Mouse (Mus musculus) myocyte (in vitro differentiated cells): ENCODE measurements around the gene Ldb3. TPM values are rescaled to one million over a fixed set of nuclear protein-coding genes. Genes with fewer than 3 reads are reported as not detected.

Source experiments
- H3K27me3 ChIP-seq: one replicate; pipeline ENCODE4 v1.6.1; 2011; ENCODE audit not compliant: control insufficient read depth, insufficient read depth, insufficient read length
- H3K36me3 ChIP-seq: one replicate; pipeline ENCODE4 v1.6.1; 2011; ENCODE audit not compliant: control insufficient read depth, insufficient read depth
- H3K4me2 ChIP-seq: one replicate; pipeline ENCODE4 v1.6.1; 2011; ENCODE audit warnings: low read depth, control low read depth
- H3K4me3 ChIP-seq: one replicate; pipeline ENCODE4 v1.5.1; 2011; ENCODE audit warnings: mild to moderate bottlenecking, control low read depth, moderate library complexity
- H3K79me2 ChIP-seq: one replicate; pipeline ENCODE4 v1.6.1; 2011; ENCODE audit not compliant: control insufficient read depth, insufficient read depth
- H3ac ChIP-seq: one replicate; pipeline ENCODE4 v1.6.1; 2011; ENCODE audit not compliant: control insufficient read depth, insufficient read length
- CEBPB ChIP-seq: IDR thresholded peaks from 2 replicates; pipeline ENCODE4 v1.6.1; 2011; ENCODE audit warnings: mild to moderate bottlenecking, moderate library complexity; ENCODE audit not compliant: poor library complexity, insufficient read depth, severe bottlenecking
- E2F4 ChIP-seq: IDR thresholded peaks from one replicate; pipeline ENCODE4 v1.6.1; 2011; ENCODE audit warnings: mild to moderate bottlenecking, control low read depth, moderate library complexity; ENCODE audit not compliant: insufficient read depth
- MAX ChIP-seq: IDR thresholded peaks from one replicate; pipeline ENCODE4 v1.6.1; 2011; ENCODE audit warnings: low read depth, mild to moderate bottlenecking, control low read depth
- MYOD1 ChIP-seq, 3 experiments: IDR thresholded peaks; one replicate each; pipeline ENCODE4 v1.6.1; 2011; ENCODE audit warnings: control low read depth in 2 of 3, low read depth in 2 of 3, mild to moderate bottlenecking in 2 of 3, moderate library complexity in 1 of 3; ENCODE audit not compliant: insufficient read length in 2 of 3, control insufficient read depth in 1 of 3
- MYOG ChIP-seq, 3 experiments: IDR thresholded peaks; one replicate each; pipeline ENCODE4 v1.6.1; 2011; ENCODE audit warnings: control low read depth in 2 of 3, low read depth in 2 of 3, mild to moderate bottlenecking in 2 of 3; ENCODE audit not compliant: insufficient read length in 2 of 3, control insufficient read depth in 1 of 3, insufficient read depth in 1 of 3
- POLR2A ChIP-seq: IDR thresholded peaks from one replicate; pipeline ENCODE4 v1.6.1; 2011; ENCODE audit warnings: low read depth, mild to moderate bottlenecking, control low read depth, moderate library complexity; ENCODE audit not compliant: insufficient read length
- POLR2AphosphoS2 ChIP-seq: IDR thresholded peaks from one replicate; pipeline ENCODE4 v1.6.1; 2011; ENCODE audit warnings: low read depth, control low read depth; ENCODE audit not compliant: insufficient read length
- REST ChIP-seq: IDR thresholded peaks from one replicate; pipeline ENCODE4 v1.6.1; 2011; ENCODE audit warnings: mild to moderate bottlenecking, control low read depth, moderate library complexity; ENCODE audit not compliant: insufficient read depth, insufficient read length
- SRF ChIP-seq: IDR thresholded peaks from one replicate; pipeline ENCODE4 v1.6.1; 2011; ENCODE audit warnings: low read depth; ENCODE audit not compliant: control insufficient read depth, insufficient read length
- TCF12 ChIP-seq: IDR thresholded peaks from one replicate; pipeline ENCODE4 v1.6.1; 2011; ENCODE audit warnings: mild to moderate bottlenecking, control low read depth; ENCODE audit not compliant: poor library complexity, insufficient read depth, severe bottlenecking
- TCF3 ChIP-seq: IDR thresholded peaks from one replicate; pipeline ENCODE4 v1.6.1; 2011; ENCODE audit warnings: low read depth, control low read depth; ENCODE audit not compliant: insufficient read length
- USF1 ChIP-seq: IDR thresholded peaks from one replicate; pipeline ENCODE4 v1.6.1; 2011; ENCODE audit warnings: low read depth, mild to moderate bottlenecking, control low read depth, moderate library complexity
- polyA plus RNA-seq: library from polyadenylated mRNA; unstranded; fragments of >200 nt; fragmentation: generic; extraction: Trizol; gene quantifications from one replicate; pipeline ENCODE4 v1.2.1, GENCODE M21; 2012; ENCODE audit warnings: missing spikeins

The Ldb3 gene
- 83.9 TPM for polyA plus RNA-seq

DNA sequence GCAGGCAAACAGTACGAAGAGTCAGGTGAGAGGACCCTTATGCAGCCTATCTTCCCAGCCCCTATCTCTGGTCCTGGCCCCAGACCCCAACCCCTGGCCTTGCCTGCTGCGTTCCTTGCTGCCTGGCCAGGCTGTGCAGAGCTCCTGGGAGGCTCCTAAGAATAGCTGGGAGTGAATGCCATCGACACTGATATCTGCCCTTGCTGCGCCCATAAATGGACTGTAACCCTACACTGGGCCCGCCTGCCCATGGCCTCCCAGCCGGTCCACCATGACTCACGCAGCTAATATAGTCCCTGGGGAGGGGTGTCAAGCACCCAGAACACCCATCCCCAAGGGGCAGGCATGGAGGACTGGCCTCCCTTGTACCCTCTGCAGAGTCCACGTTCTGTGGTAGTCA lies at the start of gene Ldb3:
Gene Ldb3 (minus strand): TSS at position 185 of the 400 bp plus-strand sequence.
- peak within 1 kb of the TSS; percentile 34 for H3K4me3 ChIP-seq
- no peaks in the 10 kb centered on the region for H3K27me3 ChIP-seq
- H3K79me2 ChIP-seq, result peaks cover 16% of the 10 kb centered on the region
- TF ChIP-seq TCF12 (no peak), REST (no peak), MYOD1 (IDR thresholded peaks at IDR 0.05; ENCODE audit: control insufficient read depth in 1 of 3, insufficient read length in 2 of 3, low read depth in 2 of 3) (peak in 1 of 3 experiments; percentile 52), TCF3 (no peak), CEBPB (no peak), MYOG (IDR thresholded peaks at IDR 0.05; ENCODE audit: control insufficient read depth in 1 of 3, insufficient read depth in 1 of 3, insufficient read length in 2 of 3, low read depth in 2 of 3) (peak in 1 of 3 experiments; percentile 68), MAX (no peak), USF1 (no peak), POLR2AphosphoS2 (peak; percentile 86), POLR2A (peak; percentile 92), SRF (peak; percentile 98), E2F4 (no peak)
- peak within 1 kb of the TSS; percentile 79 for H3K4me2 ChIP-seq
- H3K36me3 ChIP-seq, result no peaks in the 10 kb centered on the region
- H3ac ChIP-seq, result peak within 1 kb of the TSS; percentile 19

DNA sequence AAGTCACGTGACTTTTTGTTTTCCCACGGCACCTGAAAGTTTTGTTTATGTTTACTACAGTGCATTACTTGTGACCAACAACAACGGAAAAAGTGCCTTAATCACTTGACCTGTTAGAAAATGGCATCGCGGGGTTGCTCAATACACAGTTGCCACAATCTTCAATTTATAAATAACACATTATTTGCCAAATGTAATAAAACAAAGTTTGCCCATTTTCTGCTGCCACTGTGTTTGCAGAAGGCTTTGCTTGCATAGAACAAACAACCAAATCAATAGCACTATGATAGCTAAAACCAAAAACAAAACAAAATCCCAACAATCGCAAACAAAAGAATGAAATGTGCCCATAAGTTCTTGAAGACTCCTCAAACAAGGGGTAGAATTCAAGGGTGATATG lies 47.2 kb upstream of the Ldb3 start:
- H3K4me2 ChIP-seq, result no peak overlapping the region
- no peaks in the 10 kb centered on the region for H3K27me3 ChIP-seq
- H3K4me3 ChIP-seq, result no peak overlapping the region
- no peak for TF ChIP-seq POLR2AphosphoS2
- no peak for TF ChIP-seq REST
- TF ChIP-seq CEBPB, result no peak
- TF ChIP-seq SRF, result no peak
- no peak for TF ChIP-seq E2F4
- no peak for TF ChIP-seq TCF3
- no peak for TF ChIP-seq MYOD1 (IDR thresholded peaks at IDR 0.05; ENCODE audit: control insufficient read depth in 1 of 3, insufficient read length in 2 of 3, low read depth in 2 of 3)
- no peak for TF ChIP-seq POLR2A
- TF ChIP-seq MYOG (IDR thresholded peaks at IDR 0.05; ENCODE audit: control insufficient read depth in 1 of 3, insufficient read depth in 1 of 3, insufficient read length in 2 of 3, low read depth in 2 of 3), result no peak
- no peak for TF ChIP-seq TCF12
- TF ChIP-seq MAX, result no peak
- TF ChIP-seq USF1, result no peak
- H3K36me3 ChIP-seq, result no peaks in the 10 kb centered on the region
- no peak overlapping the region for H3ac ChIP-seq
- no peaks in the 10 kb centered on the region for H3K79me2 ChIP-seq

DNA sequence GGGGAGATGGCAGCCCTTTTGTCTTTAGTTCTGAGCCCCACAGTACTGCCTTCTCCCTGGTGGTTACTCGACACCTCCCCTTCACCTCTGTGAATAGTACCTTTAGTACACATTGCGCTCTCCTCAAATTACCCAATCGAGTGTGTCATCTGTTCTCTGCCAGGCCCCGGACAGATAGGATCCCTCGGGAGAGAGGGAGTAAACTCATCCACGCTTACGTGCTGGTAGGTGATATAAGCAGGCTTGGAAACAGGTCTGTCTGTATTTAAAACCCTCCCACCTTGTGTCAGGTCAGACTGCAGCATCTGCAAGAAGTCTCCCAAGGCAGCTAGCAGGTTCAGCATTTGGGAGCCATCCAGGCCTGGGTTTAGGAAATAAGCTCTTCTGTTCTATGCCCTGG lies 46.7 kb upstream of the Ldb3 start:
- Histone ChIP-seq H3K4me3 (no peak overlapping the region), H3K27me3 (no peaks in the 10 kb centered on the region), H3K4me2 (no peak overlapping the region), H3K36me3 (no peaks in the 10 kb centered on the region), H3K79me2 (no peaks in the 10 kb centered on the region), H3ac (no peak overlapping the region)
- no peak for TF ChIP-seq MYOG (IDR thresholded peaks at IDR 0.05; ENCODE audit: control insufficient read depth in 1 of 3, insufficient read depth in 1 of 3, insufficient read length in 2 of 3, low read depth in 2 of 3)

DNA sequence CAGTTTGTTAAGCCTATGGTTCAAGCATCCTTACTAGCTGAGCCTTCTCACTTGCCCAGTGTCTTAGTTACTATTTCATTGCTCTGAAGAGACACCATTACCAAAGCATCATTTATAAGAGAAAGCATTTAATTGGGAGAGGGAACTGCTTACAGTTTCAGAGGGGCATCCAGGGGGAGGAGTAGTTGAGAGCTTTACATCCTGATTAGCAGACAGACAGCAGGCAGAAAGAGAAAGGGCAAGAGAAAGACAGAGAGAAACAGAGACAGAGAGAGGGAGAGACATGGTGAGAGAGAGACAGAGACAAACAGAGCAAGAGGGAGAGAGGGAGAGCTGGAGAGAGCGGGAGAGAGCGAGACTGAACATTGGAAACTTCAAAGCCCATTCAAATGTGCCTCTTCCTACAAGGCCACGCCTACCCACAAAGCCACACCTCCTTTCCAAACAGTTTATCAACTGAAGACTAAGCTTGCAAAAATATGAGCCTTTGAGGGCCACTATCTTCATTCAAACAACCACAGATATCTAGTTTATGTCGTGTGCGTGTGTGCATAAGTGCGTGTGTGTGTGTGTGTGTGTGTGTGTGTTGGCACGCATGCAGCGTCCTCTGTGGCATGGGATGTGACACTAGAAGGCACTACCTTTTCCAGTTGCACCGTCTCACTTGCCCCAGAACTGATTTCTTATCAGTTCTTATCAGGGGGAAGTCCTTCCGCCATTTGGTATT lies 44.4 kb upstream of the Ldb3 start:
- no peaks in the 10 kb centered on the region for H3K27me3 ChIP-seq
- no peak overlapping the region for H3K4me3 ChIP-seq
- H3K79me2 ChIP-seq, result no peaks in the 10 kb centered on the region
- no peaks in the 10 kb centered on the region for H3K36me3 ChIP-seq
- no peak for TF ChIP-seq POLR2AphosphoS2
- no peak for TF ChIP-seq TCF12
- TF ChIP-seq MYOD1 (IDR thresholded peaks at IDR 0.05; ENCODE audit: control insufficient read depth in 1 of 3, insufficient read length in 2 of 3, low read depth in 2 of 3), result no peak
- TF ChIP-seq USF1, result no peak
- no peak for TF ChIP-seq MYOG (IDR thresholded peaks at IDR 0.05; ENCODE audit: control insufficient read depth in 1 of 3, insufficient read depth in 1 of 3, insufficient read length in 2 of 3, low read depth in 2 of 3)
- no peak for TF ChIP-seq POLR2A
- TF ChIP-seq REST, result no peak
- TF ChIP-seq SRF, result no peak
- TF ChIP-seq E2F4, result no peak
- TF ChIP-seq TCF3, result no peak
- TF ChIP-seq MAX, result no peak
- no peak for TF ChIP-seq CEBPB
- H3K4me2 ChIP-seq, result no peak overlapping the region
- no peak overlapping the region for H3ac ChIP-seq

DNA sequence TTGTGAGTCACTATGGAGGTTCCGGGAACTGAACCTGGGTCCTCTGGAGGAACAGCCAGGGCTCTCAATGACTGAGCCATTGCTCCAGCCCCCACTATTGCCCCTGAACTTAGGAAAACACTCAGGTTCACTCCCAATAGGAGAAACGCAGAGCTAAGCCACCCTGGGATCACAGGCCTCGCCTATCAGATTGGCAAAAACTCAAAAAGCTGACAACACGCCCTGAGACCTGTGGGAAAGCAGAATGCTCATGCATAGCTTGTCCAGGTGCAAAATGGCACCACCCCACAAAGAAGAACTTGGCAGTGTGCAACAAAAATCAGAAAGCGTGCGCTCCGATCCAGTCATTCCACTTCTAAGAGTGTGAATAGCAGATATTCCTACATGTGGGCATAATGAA lies 38.3 kb upstream of the Ldb3 start:
- H3K4me3 ChIP-seq, result no peak overlapping the region
- no peaks in the 10 kb centered on the region for H3K79me2 ChIP-seq
- H3K27me3 ChIP-seq, result no peaks in the 10 kb centered on the region
- H3ac ChIP-seq, result no peak overlapping the region
- TF ChIP-seq REST, result no peak
- TF ChIP-seq MYOD1 (IDR thresholded peaks at IDR 0.05; ENCODE audit: control insufficient read depth in 1 of 3, insufficient read length in 2 of 3, low read depth in 2 of 3), result no peak
- no peak for TF ChIP-seq USF1
- TF ChIP-seq TCF12, result no peak
- TF ChIP-seq E2F4, result no peak
- no peak for TF ChIP-seq MAX
- no peak for TF ChIP-seq POLR2AphosphoS2
- no peak for TF ChIP-seq CEBPB
- no peak for TF ChIP-seq TCF3
- TF ChIP-seq SRF, result no peak
- H3K36me3 ChIP-seq, result no peaks in the 10 kb centered on the region
- no peak overlapping the region for H3K4me2 ChIP-seq
